Mouse (Mus musculus) cerebral cortex, adult 2 months (tissue): ENCODE measurements around the gene Rusc2.

Experiments used
- WGBS: fragments of 180-500 bp; shearing (Covaris S2); methylation state at CpG from one replicate; pipeline ENCODE4 v1.1.7; 2018; 5-methylcytosine and 5-hydroxymethylcytosine counted together

The Rusc2 gene

GRCm38 (mm10) chr4:43384541-43384940 lies 2.8 kb downstream of the Rusc2 start:
- 90% methylated on average over 3 of the region's 3 CpGs for WGBS

- WGBS, result 79% methylated on average over 2 of the region's 2 CpGs
Measured at GRCm38 (mm10) chr4:43389390-43389789, 7.6 kb downstream of the Rusc2 start.

DNA sequence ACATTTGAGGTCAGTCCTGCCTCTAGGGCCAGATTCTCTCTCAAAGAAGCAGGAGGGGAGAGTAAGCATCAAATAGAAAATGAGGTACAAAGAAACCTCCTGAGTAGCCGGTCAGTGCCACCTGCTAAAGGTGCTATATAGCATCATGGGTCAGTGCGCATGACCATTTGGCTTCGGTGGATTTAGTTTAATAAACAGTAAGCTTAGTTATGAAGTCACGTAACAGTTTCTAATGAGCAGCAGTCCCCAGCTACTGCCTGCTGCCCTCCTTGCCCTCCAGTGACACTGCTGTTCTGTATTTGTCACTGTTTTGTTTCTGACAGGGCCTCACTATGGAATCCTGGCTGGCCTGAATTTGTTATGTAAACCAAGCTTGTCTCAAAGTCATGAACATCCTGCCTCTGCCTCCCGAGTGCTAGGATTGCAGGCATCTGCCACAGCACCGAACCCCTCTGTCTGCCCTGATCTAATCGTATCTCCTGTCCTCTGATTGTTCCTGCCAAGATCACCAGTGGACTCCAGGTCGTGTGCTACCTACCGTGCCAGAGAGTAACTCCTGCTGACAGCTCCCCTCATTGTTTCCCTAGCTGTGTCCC lies 8.2 kb downstream of the Rusc2 start:
- WGBS, result 48% methylated on average over 9 of the region's 9 CpGs

- WGBS, result 67% methylated on average over 3 of the region's 3 CpGs
Measured at GRCm38 (mm10) chr4:43391521-43392050, 9.8 kb downstream of the Rusc2 start.

DNA sequence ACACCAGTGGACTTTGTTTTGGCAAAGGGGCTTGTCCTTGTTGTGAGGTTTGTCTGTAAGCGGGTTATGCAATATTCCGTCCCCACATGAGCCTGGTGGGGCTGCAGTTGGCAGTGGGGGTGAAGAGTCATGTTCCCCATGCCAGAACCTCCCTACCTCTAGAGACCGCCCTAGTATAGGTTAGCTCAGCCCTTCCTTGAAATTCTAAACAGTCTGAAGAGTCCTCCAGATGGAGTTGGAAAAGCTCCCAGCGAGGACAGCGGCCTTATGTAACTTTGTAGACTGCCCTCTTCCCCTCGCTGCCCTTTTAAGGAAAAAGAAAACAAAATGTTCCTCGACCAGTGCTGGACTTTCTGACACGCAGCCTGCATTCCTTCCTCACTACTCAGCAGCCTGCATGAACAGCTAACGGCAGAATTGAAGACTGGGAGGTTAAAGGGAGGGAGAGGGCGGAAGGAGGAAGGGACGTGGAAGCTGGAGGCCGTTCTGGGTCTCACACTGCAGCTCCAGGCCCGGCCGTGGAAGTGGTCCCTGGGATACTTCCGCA lies 12.6 kb downstream of the Rusc2 start:
- WGBS, result 39% methylated on average over 15 of the region's 15 CpGs

DNA sequence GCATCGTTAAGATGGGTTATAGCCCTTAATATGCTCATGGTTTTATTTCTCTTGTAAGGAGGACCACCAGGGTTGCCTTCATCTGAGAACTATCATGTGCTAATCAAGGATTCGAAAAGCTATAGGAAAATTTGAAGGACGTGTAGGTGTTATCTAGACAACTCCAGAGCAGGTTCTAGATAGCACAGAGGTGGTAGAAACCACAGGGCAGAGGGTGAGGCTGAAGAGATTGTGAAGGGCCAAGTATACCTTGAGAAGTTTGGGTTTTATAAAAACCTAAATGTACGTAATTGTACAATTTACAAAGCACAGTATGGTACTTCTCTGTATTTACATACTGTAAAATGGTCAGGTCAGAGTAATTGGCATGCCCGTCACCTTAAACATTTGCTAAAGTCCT lies 13.4 kb downstream of the Rusc2 start:
- WGBS, result 85% methylated on average over 5 of the region's 5 CpGs

GRCm38 (mm10) chr4:43395836-43396235 lies 14.1 kb downstream of the Rusc2 start:
- WGBS, result 84% methylated on average over 9 of the region's 9 CpGs

DNA sequence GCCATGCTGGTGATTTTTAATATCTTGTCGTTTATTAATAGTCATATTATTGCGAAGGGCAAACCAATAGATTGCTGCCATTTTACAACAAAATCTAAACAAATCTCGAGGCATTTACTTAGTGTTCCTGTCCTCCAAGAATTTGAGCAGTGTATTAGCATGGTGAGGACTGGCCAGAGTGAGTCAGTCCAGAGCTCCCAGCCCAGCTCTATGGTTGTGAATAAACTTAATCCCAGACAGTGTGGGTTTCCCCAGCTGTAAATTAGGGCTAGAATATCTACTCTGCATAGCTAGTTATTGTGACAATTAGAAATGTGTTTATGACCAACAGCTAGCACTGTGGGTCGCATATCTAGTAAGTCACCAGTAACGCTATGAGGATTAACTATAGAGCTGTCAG lies 14.6 kb downstream of the Rusc2 start:
- 90% methylated on average over 5 of the region's 5 CpGs for WGBS

- WGBS, result 63% methylated on average over 4 of the region's 4 CpGs
Measured at GRCm38 (mm10) chr4:43398014-43398413, 16.2 kb downstream of the Rusc2 start.

- WGBS, result 15% methylated on average over 17 of the region's 17 CpGs
Measured at GRCm38 (mm10) chr4:43398829-43399331, 17.1 kb downstream of the Rusc2 start.

- WGBS, result 55% methylated on average over 31 of the region's 31 CpGs
Measured at GRCm38 (mm10) chr4:43399391-43400131, 17.8 kb downstream of the Rusc2 start.

DNA sequence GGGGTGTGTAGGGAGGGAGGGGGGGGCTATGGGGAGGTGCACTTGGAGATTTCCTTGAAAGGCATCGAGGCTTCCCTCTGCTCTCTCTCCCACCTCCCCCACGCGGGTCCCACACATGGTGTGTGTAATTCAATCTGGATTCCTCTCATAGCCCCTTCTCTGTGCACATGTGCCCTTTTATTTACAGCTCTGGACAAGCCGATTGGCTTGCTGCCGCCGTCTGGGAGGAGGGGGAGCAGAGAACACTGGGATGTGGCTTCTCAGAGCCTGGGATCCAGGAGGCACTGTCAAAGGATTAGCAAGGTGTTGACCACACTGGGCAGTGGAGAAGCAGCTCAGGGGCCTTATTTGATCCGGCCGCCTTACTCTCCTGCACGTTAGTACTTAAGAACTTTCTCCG lies 19.2 kb downstream of the Rusc2 start:
- 38% methylated on average over 10 of the region's 10 CpGs for WGBS

DNA sequence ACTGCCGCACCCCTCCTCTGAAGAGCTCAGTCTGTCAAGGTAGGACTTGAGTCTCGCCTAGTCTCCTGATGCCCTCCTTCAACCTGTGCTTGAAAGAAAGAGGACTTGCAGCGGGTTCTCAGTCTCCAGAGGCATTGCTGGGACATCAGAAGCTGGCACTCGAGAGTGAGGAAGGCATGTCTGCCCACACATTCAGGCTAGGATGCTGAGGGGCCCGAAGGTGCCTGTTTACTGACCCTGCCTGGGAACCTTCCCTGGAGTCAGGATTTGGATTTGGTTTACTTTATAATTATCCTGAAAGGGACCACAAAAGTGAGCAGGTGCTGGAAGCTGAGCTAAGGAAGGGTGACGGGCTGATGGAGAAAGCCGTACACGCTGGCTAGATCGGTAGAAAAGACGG lies 19.7 kb downstream of the Rusc2 start:
- 84% methylated on average over 10 of the region's 10 CpGs for WGBS

- WGBS, result 43% methylated on average over 9 of the region's 9 CpGs
Measured at GRCm38 (mm10) chr4:43402212-43402611, 20.4 kb downstream of the Rusc2 start.

GRCm38 (mm10) chr4:43404697-43405096 lies 22.9 kb downstream of the Rusc2 start:
- 89% methylated on average over 10 of the region's 10 CpGs for WGBS

- WGBS, result 3% methylated on average over 28 of the region's 28 CpGs
Measured at GRCm38 (mm10) chr4:43406162-43406971, 24.6 kb downstream of the Rusc2 start.

DNA sequence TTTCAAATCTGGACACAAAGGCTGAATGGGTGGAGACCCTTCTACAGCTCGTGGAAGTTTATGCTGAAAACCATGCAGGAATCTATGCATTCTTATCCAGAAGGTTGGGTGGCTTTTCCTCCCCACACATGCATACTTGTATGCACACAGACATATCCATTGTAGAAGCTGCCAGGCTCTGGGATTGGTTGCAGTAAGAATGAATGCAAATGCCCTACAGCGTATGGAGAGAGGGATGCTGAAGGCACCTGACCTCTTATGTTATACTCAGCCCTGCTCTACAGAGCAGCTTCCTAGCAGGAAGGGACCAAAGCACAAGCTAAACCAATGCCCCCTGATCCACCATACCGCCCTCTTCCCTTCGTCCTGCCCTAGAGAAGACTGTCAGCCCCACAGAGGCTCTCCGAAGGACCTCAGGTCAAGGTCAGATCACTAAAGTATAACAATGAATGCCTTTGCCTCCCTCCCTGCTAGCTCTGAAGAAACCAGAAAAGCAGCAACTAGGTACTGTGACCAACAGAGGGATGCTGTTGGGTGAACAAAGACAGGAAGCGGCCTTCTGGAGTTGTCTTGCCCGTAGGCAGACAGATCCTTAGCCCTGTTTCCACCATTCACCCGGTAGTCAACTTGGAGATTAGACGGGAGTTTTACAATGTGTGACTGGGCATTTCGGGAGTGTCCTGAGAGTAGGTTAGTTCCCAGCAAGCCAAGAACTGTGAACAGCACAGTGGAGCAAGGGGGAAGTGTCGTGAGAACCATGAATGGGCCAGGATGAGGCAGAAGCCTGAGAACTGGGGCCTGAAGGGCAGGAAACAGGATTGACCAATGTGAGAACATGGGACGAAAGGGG lies 25.5 kb downstream of the Rusc2 start:
- WGBS, result 45% methylated on average over 12 of the region's 12 CpGs

DNA sequence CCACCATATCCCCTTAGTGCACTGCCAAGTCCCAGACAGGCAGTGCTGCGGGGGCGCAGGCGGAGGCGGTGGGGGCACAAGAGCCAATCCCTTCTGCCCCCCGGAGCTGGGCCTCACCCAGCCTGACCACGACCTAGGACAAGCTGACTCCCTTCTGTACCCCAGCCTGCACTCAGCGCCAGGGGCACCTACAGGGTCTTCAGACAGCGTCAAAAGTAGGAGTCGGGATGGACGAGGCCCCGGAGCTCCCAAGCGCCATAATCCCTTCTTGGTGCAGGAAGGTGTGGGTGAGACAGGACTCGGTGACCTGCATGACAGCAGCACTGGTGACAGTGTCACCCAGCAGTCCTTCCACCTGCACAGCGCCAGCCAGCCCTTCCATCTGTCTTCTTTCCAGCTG lies 33.0 kb downstream of the Rusc2 start:
- WGBS, result 89% methylated on average over 14 of the region's 14 CpGs

DNA sequence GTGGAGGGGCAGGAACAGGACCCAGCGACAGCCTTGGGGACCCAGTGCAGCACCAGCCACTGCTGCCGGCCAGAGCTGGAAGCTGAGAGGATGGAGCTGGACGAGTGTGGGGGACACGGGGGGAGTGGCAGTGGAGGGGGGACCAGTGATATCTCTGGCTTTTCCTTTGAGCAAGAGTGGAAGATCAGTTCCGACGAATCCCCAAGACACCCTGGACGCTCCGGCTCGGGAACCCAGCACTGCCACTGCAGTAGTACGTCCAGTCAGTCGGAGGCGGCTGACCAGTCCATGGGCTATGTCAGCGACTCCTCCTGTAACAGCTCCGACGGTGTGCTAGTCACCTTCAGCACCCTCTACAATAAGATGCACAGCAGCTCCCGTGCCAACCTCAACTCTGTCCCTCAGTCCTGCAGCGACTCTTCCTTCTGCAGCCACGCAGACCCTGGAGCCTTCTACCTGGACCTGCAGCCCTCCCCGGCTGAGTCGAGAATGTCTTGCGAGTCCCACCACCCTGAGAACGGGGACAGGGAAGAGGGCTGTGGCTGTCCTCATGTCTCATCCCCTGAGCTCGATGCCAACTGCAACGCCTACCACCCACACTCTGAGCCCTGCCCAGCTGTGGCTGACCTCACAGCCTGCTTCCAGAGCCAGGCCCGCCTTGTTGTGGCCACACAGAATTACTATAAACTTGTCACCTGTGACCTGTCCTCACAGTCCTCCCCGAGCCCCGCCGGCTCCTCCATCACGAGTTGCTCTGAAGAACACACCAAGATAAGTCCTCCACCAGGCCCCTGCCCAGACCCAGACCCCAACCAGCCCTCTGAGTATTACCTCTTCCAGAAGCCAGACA lies 33.7 kb downstream of the Rusc2 start:
- 83% methylated on average over 29 of the region's 29 CpGs for WGBS

DNA sequence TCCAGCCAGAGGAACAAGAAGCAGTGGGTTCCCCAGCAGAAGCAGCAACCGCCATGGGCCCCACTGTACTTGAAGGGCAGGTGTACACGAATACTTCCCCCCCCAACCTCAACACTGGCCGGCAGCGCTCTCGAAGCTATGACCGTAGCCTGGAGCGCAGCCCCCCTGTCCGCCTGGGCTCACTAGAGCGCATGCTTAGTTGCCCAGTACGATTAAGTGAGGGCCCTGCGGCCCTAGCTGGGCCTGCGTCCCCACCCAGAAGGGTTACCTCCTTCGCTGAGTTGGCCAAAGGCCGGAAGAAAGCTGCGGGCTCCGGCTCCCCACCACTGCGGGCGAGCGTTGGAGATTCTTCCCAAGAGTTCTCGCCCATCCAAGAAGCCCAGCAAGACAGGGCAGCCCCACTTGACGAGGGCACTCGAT lies 34.3 kb downstream of the Rusc2 start:
- WGBS, result 93% methylated on average over 22 of the region's 22 CpGs
